Mouse (Mus musculus) intestine, postnatal 0 days (tissue): ENCODE results near the gene Pid1. TPM values are rescaled to one million over a fixed set of nuclear protein-coding genes. Genes with fewer than 3 reads are reported as not detected.

Experiments used
- ATAC-seq: fragments of 200-750 bp; cut with Nextera tagmentation; 2 replicates; pipeline ENCODE4 v1.8.0; 2017; ENCODE audit warnings: mild to moderate bottlenecking, moderate TSS enrichment, moderate library complexity
- H3K27ac ChIP-seq: fragments of 300-500 bp; sonication (generic); 2 replicates; pipeline ENCODE4 v1.5.1; 2014; ENCODE audit warnings: mild to moderate bottlenecking, low read depth, low read length, moderate library complexity
- H3K27me3 ChIP-seq: fragments of 300-500 bp; sonication (generic); replicated peaks from 2 replicates; pipeline ENCODE4 v1.6.1; 2014; ENCODE audit warnings: low read length, mixed read lengths; ENCODE audit not compliant: control insufficient read depth, insufficient read depth
- H3K36me3 ChIP-seq: fragments of 300-500 bp; sonication (generic); 2 replicates; pipeline ENCODE4 v1.6.1; 2014; ENCODE audit warnings: mild to moderate bottlenecking, moderate library complexity; ENCODE audit not compliant: control insufficient read depth, insufficient read depth
- H3K4me1 ChIP-seq: fragments of 300-500 bp; sonication (generic); replicated peaks from 2 replicates; pipeline ENCODE4 v1.6.1; 2014; ENCODE audit warnings: antibody characterized with exemption, low read length, mixed read lengths; ENCODE audit not compliant: control insufficient read depth, insufficient read depth
- H3K4me2 ChIP-seq: fragments of 300-500 bp; sonication (generic); replicated peaks from 2 replicates; pipeline ENCODE4 v1.6.1; 2014; ENCODE audit warnings: low read depth, mild to moderate bottlenecking, moderate library complexity
- H3K4me3 ChIP-seq: fragments of 300-500 bp; sonication (generic); 2 replicates; pipeline ENCODE4 v1.5.1; 2014; ENCODE audit warnings: low read depth, low read length
- H3K9ac ChIP-seq: fragments of 300-500 bp; sonication (generic); 2 replicates; pipeline ENCODE4 v1.6.1; 2014; ENCODE audit warnings: mild to moderate bottlenecking, low read depth, low read length
- H3K9me3 ChIP-seq: fragments of 300-500 bp; sonication (generic); 2 replicates; pipeline ENCODE4 v1.6.1; 2016; ENCODE audit warnings: mixed run types; ENCODE audit not compliant: control insufficient read depth
- CTCF ChIP-seq: sonication (generic); IDR thresholded peaks from 2 replicates; pipeline ENCODE4 v1.5.1; 2016; ENCODE audit warnings: low read depth, mild to moderate bottlenecking, control low read depth, antibody characterized with exemption, moderate library complexity
- WGBS: fragments of 180-500 bp; shearing (Covaris S2); extraction: QIAGEN DNeasy Blood & Tissue Kit; methylation state at CpG from one replicate; pipeline ENCODE4 v1.1.7; 2014; 5-methylcytosine and 5-hydroxymethylcytosine counted together
- polyA plus RNA-seq: library from polyadenylated mRNA; unstranded; fragments of >200 nt; fragmentation: Nextera tagmentation; extraction: Ambion mirVana; gene quantifications from 2 replicates; pipeline ENCODE4 v1.2.1, GENCODE M21; 2015

The Pid1 gene
- polyA plus RNA-seq, 1 experiment from 2014 or later = 35.1 TPM

DNA sequence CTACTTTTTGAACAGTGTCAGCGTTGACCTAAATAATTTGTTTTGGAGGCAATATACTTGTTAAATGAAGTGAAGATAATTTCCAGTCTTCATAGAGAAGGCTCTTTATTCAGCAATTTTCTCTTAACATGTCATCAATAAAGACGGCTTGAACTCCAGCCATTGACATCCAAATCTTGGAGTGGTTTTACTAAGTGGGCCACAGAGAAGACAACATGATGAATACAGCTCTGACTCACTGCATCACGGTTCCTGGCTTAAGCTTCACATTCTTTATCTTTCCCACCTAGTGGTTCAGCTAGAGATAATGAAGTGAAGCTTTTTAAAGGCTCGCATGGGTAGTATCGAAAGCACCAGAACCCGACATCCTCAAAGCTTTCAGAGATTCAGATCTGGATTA is 276.7 kb downstream of the Pid1 start:
- TF ChIP-seq CTCF = no peak
- ATAC-seq = no peak
- no peaks in the 10 kb centered on the region for H3K27me3 ChIP-seq
- no peaks in the 10 kb centered on the region for H3K36me3 ChIP-seq
- no peak overlapping the region for H3K27ac ChIP-seq
- H3K4me2 ChIP-seq = no peak overlapping the region
- no peak overlapping the region for H3K4me3 ChIP-seq
- WGBS = 63% methylated on average over 6 of the region's 6 CpGs
- no peaks in the 10 kb centered on the region for H3K9me3 ChIP-seq
- no peak overlapping the region for H3K9ac ChIP-seq
- H3K4me1 ChIP-seq = no peaks in the 10 kb centered on the region

DNA sequence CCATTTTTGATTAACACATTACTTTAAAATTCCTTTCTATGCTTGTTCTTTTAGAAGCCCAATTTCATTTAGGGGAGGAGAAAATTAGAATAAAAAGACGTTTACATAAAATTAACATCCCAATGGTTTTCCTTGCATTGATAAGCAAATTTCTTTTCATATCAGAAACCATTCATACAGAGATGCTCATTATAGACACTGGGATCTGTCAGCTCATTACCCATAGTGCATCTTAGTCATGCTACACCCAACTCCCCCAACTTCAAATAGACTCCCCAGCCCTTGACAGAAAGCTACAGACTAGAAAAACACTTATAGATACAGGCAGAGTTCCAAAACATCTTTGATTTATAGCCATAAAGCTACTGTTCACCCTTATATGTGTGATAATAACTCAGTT is 277.5 kb downstream of the Pid1 start:
- no peak overlapping the region for H3K4me3 ChIP-seq
- no peaks in the 10 kb centered on the region for H3K4me1 ChIP-seq
- H3K27me3 ChIP-seq = no peaks in the 10 kb centered on the region
- H3K4me2 ChIP-seq = no peak overlapping the region
- 88% methylated on average over 1 of the region's 1 CpGs for WGBS
- ATAC-seq = no peak
- H3K9ac ChIP-seq = no peak overlapping the region
- H3K36me3 ChIP-seq = no peaks in the 10 kb centered on the region
- H3K9me3 ChIP-seq = no peaks in the 10 kb centered on the region
- no peak overlapping the region for H3K27ac ChIP-seq
- no peak for TF ChIP-seq CTCF

DNA sequence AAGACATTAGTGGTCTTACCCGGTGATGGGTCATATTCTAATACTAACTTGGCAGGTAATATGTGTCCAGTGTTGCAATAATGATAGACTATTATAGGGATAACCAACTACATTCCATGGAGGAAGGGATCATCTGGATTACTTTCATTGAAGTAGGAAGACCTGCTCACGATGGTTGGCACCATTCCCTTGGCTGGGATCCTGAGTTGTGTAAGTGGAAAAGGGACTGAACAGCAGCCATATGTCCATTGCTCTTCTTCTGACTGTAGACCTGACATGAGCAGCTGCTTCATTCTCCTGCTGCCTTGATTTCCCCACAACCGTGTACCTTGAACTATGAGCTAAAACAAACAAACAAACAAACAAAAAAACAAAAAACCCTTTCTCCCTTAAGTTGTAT is 278.6 kb downstream of the Pid1 start:
- Histone ChIP-seq H3K27me3 (no peaks in the 10 kb centered on the region), H3K27ac (no peak overlapping the region), H3K9ac (no peak overlapping the region), H3K4me2 (no peak overlapping the region), H3K36me3 (no peaks in the 10 kb centered on the region), H3K4me1 (no peaks in the 10 kb centered on the region), H3K9me3 (no peaks in the 10 kb centered on the region), H3K4me3 (no peak overlapping the region)
- TF ChIP-seq CTCF = no peak
- ATAC-seq = no peak
- 88% methylated on average over 3 of the region's 3 CpGs for WGBS

DNA sequence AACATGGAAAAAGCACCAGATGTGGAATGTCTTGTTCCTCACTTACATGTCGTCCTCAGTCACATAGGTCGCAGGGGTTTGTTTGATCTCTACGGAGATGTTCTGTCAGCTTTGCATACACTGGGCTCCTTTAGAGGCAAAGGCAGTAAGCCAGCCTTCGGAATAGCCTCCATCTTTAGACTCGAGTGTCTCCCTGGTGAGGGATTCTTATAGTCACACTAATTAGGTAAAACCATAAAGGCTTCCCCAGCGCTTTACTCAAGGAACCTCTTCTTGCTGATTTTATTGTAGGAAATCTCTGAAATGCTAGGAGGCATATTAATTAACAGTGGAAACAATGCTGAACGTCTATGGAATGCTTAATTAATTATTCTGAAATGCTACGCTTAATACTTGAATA is 284.4 kb downstream of the Pid1 start:
- no peak for ATAC-seq
- 75% methylated on average over 8 of the region's 8 CpGs for WGBS
- no peak overlapping the region for H3K27ac ChIP-seq
- no peaks in the 10 kb centered on the region for H3K9me3 ChIP-seq
- no peak for TF ChIP-seq CTCF
- H3K36me3 ChIP-seq = no peaks in the 10 kb centered on the region
- no peak overlapping the region for H3K4me2 ChIP-seq
- H3K9ac ChIP-seq = no peak overlapping the region
- H3K27me3 ChIP-seq = no peaks in the 10 kb centered on the region
- H3K4me3 ChIP-seq = no peak overlapping the region
- H3K4me1 ChIP-seq = no peaks in the 10 kb centered on the region

DNA sequence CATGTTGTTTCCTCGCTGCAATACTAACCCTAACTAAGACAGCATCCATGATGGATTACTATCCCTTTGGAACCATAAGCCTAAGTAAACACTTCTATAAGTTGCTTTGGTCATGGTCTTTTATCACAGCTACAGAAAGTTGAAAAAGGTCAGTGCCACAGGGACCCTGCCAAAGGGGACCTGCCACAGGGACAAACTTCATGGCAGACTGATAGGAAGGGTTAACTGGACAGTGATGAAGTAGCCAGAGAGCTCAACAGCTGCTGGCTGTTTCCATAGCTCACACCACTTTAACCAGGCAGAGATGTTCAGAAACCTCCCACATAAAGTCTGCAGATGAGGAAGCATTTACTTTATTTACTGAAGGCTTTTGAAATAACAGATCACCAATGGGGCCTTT is 287.0 kb downstream of the Pid1 start:
- H3K36me3 ChIP-seq = no peaks in the 10 kb centered on the region
- no peak overlapping the region for H3K27ac ChIP-seq
- no peak overlapping the region for H3K4me2 ChIP-seq
- 46% methylated on average over 1 of the region's 1 CpGs for WGBS
- no peaks in the 10 kb centered on the region for H3K4me1 ChIP-seq
- H3K9me3 ChIP-seq = no peaks in the 10 kb centered on the region
- no peak for ATAC-seq
- no peaks in the 10 kb centered on the region for H3K27me3 ChIP-seq
- no peak for TF ChIP-seq CTCF
- no peak overlapping the region for H3K9ac ChIP-seq
- H3K4me3 ChIP-seq = no peak overlapping the region

DNA sequence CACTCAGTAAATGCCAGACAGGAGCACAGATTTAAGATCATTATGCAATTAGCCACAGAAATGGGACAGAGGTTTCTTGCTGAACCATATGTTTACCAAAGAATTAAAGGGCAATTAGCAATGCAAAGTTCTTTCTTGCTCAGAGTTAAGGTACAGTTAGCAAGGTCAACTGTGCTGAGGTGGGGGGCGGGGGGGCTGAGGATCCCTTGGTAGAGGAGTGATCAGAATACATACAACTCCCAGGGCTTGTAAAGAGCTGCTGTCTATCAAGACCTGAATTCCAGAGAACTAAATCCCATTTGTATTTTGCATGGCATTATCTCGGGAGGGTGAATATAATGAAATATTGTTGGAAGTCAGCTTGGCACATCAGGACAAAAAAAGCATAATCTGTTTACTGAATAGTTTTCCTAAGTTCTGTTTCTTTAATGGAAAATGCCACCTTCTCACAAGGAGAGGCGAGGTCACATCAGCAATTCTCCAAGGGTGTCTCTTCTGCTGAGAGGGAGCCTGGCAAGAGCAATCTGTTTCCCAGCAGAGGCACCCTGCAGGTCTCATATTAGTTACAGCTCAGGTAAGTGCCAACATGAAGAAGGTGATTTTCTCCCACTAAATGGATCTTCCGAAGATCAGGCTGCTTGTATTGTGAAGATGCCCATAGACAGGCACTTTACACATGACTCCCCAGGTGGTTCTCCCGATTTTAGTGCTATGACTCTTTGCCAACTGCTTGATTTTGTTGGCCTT is 306.9 kb downstream of the Pid1 start:
- no peaks in the 10 kb centered on the region for H3K9me3 ChIP-seq
- H3K4me1 ChIP-seq = no peaks in the 10 kb centered on the region
- WGBS = 69% methylated on average over 5 of the region's 5 CpGs
- no peak overlapping the region for H3K4me2 ChIP-seq
- no peaks in the 10 kb centered on the region for H3K27me3 ChIP-seq
- no peaks in the 10 kb centered on the region for H3K36me3 ChIP-seq
- no peak overlapping the region for H3K4me3 ChIP-seq
- TF ChIP-seq CTCF = no peak
- H3K9ac ChIP-seq = no peak overlapping the region
- ATAC-seq = no peak
- H3K27ac ChIP-seq = no peak overlapping the region
